Mouse (Mus musculus) thymus, adult 2 months (tissue): ENCODE data around the gene Vps13c.

Experiments used
- CTCF ChIP-seq: fragments of 200-500 bp; IDR thresholded peaks from 2 replicates; pipeline ENCODE4 v1.5.1; 2012; ENCODE audit warnings: mild to moderate bottlenecking, control low read depth, low read length, moderate library complexity, borderline replicate concordance; ENCODE audit not compliant: control insufficient read depth, poor library complexity, insufficient read depth; ENCODE audit errors: extremely low read depth
- POLR2A ChIP-seq: fragments of 200-500 bp; IDR thresholded peaks from 2 replicates; pipeline ENCODE4 v1.6.1; 2012; ENCODE audit warnings: mild to moderate bottlenecking, low read length, control low read depth, moderate library complexity; ENCODE audit not compliant: control insufficient read depth, poor library complexity, insufficient read depth; ENCODE audit errors: extremely low read depth

GRCm38 (mm10) chr9:67961953-67962352 is 121.8 kb downstream of the Vps13c start:
- no peak for TF ChIP-seq CTCF
- no peak for TF ChIP-seq POLR2A
